Mouse (Mus musculus) heart, embryonic 11.5 days (tissue): Measurements from ENCODE around the gene 1700020A23Rik. TPM values are rescaled to one million over a fixed set of nuclear protein-coding genes. Genes with fewer than 3 reads are reported as not detected.

Experiments
- ATAC-seq: fragments of 200-750 bp; cut with Nextera tagmentation; replicated peaks from 2 replicates; pipeline ENCODE4 v1.8.0; 2017; ENCODE audit warnings: moderate library complexity; ENCODE audit not compliant: insufficient number of reproducible peaks, low FRiP score, low TSS enrichment
- H3K27ac ChIP-seq: fragments of 300-500 bp; sonication (generic); 2 replicates; pipeline ENCODE4 v1.5.1; 2014; ENCODE audit warnings: mild to moderate bottlenecking, low read depth, low read length
- H3K27me3 ChIP-seq: fragments of 300-500 bp; sonication (generic); 2 replicates; pipeline ENCODE4 v1.6.1; 2014; ENCODE audit warnings: mild to moderate bottlenecking, low read length, mixed read lengths; ENCODE audit not compliant: control insufficient read depth, insufficient read depth
- H3K36me3 ChIP-seq: fragments of 300-500 bp; sonication (generic); 2 replicates; pipeline ENCODE4 v1.6.1; 2014; ENCODE audit warnings: mild to moderate bottlenecking, low read length, moderate library complexity, mixed read lengths; ENCODE audit not compliant: control insufficient read depth, insufficient read depth
- H3K4me1 ChIP-seq: fragments of 300-500 bp; sonication (generic); 2 replicates; pipeline ENCODE4 v1.6.1; 2014; ENCODE audit warnings: low read length; ENCODE audit not compliant: control insufficient read depth, insufficient read depth
- H3K4me2 ChIP-seq: fragments of 300-500 bp; sonication (generic); 2 replicates; pipeline ENCODE4 v1.6.1; 2014; ENCODE audit warnings: mild to moderate bottlenecking, moderate library complexity
- H3K4me3 ChIP-seq: fragments of 300-500 bp; sonication (generic); 2 replicates; pipeline ENCODE4 v1.5.1; 2014; ENCODE audit warnings: low read depth, low read length
- H3K9ac ChIP-seq: fragments of 300-500 bp; sonication (generic); 2 replicates; pipeline ENCODE4 v1.6.1; 2014; ENCODE audit warnings: mild to moderate bottlenecking, low read depth, low read length, moderate library complexity
- H3K9me3 ChIP-seq: fragments of 300-500 bp; sonication (generic); replicated peaks from 2 replicates; pipeline ENCODE4 v1.6.1; 2016; ENCODE audit warnings: low read length; ENCODE audit not compliant: control insufficient read depth
- WGBS: fragments of 180-500 bp; shearing (Covaris S2); extraction: QIAGEN DNeasy Blood & Tissue Kit; methylation state at CpG from one replicate; pipeline ENCODE4 v1.1.7; 2014; ENCODE audit not compliant: insufficient replicate concordance; 5-methylcytosine and 5-hydroxymethylcytosine counted together
- polyA plus RNA-seq: library from polyadenylated mRNA; unstranded; fragments of >200 nt; fragmentation: Nextera tagmentation; extraction: Ambion mirVana; gene quantifications from 2 replicates; pipeline ENCODE4 v1.2.1, GENCODE M21; 2014

The 1700020A23Rik gene
- polyA plus RNA-seq, 1 experiment from 2014 or later, result not detected

DNA sequence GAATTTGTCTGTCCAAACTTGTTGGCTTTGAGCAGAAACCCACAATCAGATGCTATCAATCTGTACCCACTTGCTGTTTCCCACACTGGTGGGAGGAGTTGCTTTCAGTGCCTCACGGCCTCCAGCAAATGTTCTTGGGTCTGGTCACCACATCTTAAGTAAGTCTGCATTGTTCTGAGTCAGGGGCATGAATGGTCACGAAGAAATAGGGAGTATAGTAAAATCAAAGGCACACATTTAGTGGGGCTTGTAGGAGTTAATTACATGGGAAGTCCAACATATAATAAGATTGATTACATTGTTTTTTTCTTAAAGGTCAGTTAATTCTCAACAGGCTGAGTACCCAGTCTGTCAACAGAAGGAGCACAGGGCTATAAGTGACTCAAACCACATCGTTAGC, 21.9 kb upstream of the 1700020A23Rik start:
- WGBS, result 64% methylated on average over 3 of the region's 3 CpGs
- Histone ChIP-seq H3K36me3 (no peaks in the 10 kb centered on the region), H3K9me3 (no peaks in the 10 kb centered on the region), H3K9ac (no peak overlapping the region), H3K4me3 (no peak overlapping the region), H3K4me1 (no peaks in the 10 kb centered on the region), H3K27ac (no peak overlapping the region), H3K4me2 (no peak overlapping the region), H3K27me3 (no peaks in the 10 kb centered on the region)
- no peak for ATAC-seq

DNA sequence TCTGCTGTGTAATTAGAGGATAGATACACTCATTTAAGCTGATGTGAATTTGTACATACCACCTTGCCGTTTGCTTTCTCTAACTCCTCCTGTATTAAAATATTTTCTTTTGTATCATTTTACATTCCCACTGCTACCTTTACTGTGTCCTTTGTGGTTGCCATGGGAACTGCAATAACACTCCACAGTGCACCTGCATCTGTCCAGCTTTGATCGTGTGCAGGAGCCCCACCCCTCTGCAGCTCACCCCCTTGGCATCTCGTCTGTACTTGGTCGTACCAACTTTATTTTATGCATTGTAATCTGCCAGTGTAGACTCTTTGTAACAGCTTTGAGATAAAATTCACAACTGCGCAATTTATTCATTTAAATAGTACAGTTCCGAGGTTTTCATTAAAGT, 21.2 kb upstream of the 1700020A23Rik start:
- Histone ChIP-seq H3K4me2 (no peak overlapping the region), H3K36me3 (no peaks in the 10 kb centered on the region), H3K27ac (no peak overlapping the region), H3K4me3 (no peak overlapping the region), H3K4me1 (no peaks in the 10 kb centered on the region), H3K9me3 (no peaks in the 10 kb centered on the region), H3K27me3 (no peaks in the 10 kb centered on the region), H3K9ac (no peak overlapping the region)
- no peak for ATAC-seq
- 78% methylated on average over 6 of the region's 6 CpGs for WGBS

DNA sequence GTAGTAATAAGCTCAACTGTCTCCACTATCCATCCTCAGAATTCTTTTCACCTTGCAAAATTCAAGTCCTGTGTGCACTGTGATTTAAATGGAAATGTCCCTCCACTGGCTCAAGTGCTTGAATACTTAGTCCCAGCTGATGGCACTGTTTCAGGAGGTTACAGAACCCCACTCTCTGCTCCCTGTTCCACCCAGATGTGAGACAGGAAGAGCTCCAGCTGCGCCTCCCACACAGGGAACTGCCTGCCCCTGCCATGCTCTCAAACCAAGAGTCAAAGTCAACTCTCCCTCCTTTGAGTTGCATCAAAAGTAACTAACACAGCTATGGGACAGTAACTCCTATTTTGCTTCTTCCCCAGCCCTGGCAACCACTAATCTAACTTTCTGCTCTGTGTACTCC, 18.8 kb upstream of the 1700020A23Rik start:
- Histone ChIP-seq H3K27ac (no peak overlapping the region), H3K9me3 (no peaks in the 10 kb centered on the region), H3K36me3 (no peaks in the 10 kb centered on the region), H3K4me1 (no peaks in the 10 kb centered on the region), H3K4me3 (no peak overlapping the region), H3K9ac (no peak overlapping the region), H3K4me2 (no peak overlapping the region), H3K27me3 (no peaks in the 10 kb centered on the region)
- ATAC-seq, result no peak
- 67% methylated on average over 1 of the region's 1 CpGs for WGBS

DNA sequence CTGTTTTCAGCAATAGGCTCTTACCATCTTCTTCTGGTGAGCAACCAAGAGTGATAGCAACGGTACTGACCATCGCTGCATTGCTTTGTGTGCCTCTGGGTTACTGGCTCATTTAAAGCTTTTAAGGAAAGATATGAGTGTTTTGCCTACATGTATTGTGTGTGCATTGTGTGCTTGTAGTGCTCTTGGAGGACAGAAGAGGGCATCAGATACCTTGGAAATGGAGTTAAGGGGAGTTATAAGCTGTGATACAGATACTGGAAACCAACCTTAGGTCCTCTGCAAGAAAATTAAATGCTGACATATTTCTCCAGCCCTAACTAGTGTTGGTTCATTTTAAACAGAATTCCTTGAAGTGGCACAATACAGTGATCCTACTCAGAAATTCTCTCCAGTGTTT, 16.3 kb upstream of the 1700020A23Rik start:
- no peak for ATAC-seq
- WGBS, result 76% methylated on average over 2 of the region's 2 CpGs
- no peak overlapping the region for H3K27ac ChIP-seq
- H3K9ac ChIP-seq, result no peak overlapping the region
- no peaks in the 10 kb centered on the region; the same call in 1 of the 2 replicates for H3K36me3 ChIP-seq
- no peaks in the 10 kb centered on the region for H3K27me3 ChIP-seq
- no peak overlapping the region for H3K4me3 ChIP-seq
- H3K4me1 ChIP-seq, result no peaks in the 10 kb centered on the region
- H3K9me3 ChIP-seq, result no peaks in the 10 kb centered on the region
- H3K4me2 ChIP-seq, result no peak overlapping the region

DNA sequence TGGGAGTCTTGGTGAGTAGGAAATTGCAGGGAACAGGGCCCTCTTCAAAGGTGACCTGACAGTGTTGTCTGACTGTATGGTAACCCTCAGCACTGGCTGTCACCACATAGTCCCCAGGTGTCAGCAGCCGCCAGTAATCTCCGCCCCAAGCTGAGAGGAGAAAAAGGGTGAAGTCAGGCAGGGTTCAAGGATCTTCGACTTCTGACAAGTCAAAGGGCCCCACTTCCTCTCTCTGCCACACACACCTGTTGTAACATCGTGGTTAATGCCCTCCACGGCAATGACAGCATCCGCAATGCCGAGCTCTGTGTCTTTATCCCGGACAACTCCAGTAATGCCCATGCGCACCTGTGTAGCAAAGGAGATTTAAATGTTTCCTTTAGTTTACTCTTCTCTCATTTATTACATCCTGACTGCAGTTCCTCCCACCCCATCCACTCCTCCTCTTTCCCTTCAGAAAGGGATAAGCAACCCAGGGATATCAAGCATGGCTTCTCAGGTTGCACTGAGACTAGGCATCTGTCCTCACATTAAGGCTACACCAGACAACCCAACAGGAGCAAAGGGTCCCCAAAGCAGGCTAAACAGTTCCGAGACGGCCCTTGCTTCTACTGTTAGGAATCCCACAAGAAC, 13.9 kb upstream of the 1700020A23Rik start:
- Histone ChIP-seq H3K4me1 (no peaks in the 10 kb centered on the region), H3K27me3 (no peaks in the 10 kb centered on the region), H3K36me3 (no peaks in the 10 kb centered on the region; the same call in 1 of the 2 replicates), H3K27ac (no peak overlapping the region), H3K4me3 (no peak overlapping the region), H3K4me2 (no peak overlapping the region), H3K9me3 (no peaks in the 10 kb centered on the region), H3K9ac (no peak overlapping the region)
- WGBS, result 81% methylated on average over 11 of the region's 11 CpGs
- no peak for ATAC-seq

DNA sequence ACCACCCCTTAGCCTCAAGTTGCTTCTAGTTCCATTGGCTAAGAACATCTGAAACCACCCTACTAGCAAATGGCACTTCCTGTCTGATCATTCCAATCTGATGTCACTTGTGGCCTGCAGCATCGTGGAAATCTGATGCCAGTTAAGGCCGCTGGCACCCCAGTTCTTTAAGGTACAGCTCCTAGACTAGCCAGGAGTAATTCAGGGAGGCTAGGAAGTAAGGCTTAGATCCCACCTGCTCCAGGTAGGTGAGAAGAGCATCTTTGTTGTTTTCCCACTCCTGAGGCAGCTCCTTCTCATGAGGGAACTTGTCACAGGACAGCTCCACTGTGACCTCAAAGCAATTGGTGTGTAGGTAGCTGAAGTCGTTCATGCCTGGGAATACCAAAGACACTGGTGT, 12.2 kb upstream of the 1700020A23Rik start:
- no peak for ATAC-seq
- Histone ChIP-seq H3K9ac (no peak overlapping the region), H3K4me1 (peaks cover 1% of the 10 kb centered on the region; the same call in 1 of the 2 replicates), H3K4me2 (no peak overlapping the region), H3K36me3 (no peaks in the 10 kb centered on the region; the same call in 1 of the 2 replicates), H3K27me3 (no peaks in the 10 kb centered on the region), H3K4me3 (no peak overlapping the region), H3K9me3 (no peaks in the 10 kb centered on the region), H3K27ac (no peak overlapping the region)
- 78% methylated on average over 3 of the region's 3 CpGs for WGBS

DNA sequence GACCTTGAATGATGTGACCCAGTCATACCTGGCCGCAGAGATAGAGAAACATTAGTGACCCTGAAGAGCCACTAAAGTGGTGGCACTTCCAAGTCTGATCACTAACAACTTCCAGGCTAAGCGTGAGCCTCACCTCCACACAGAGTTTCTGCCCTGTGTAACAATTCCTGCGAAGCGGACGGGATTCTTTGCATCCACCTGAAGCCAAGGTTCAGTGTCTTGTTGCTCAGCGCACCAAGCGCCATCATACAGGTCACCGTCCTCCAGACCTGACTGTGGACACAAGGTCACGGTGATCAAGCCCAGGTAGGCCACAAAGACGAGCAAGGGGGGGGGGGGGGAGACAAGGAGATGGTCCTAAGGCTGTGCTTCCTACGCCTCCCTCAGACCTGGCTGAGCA, 9.4 kb upstream of the 1700020A23Rik start:
- Histone ChIP-seq H3K4me3 (no peak overlapping the region), H3K9ac (no peak overlapping the region), H3K36me3 (no peaks in the 10 kb centered on the region; the same call in 1 of the 2 replicates), H3K27me3 (peaks cover 7% of the 10 kb centered on the region; the same call in 1 of the 2 replicates), H3K9me3 (no peaks in the 10 kb centered on the region), H3K4me2 (no peak overlapping the region), H3K4me1 (peaks cover 6% of the 10 kb centered on the region; the same call in 1 of the 2 replicates), H3K27ac (no peak overlapping the region)
- 92% methylated on average over 11 of the region's 11 CpGs for WGBS
- ATAC-seq, result no peak

DNA sequence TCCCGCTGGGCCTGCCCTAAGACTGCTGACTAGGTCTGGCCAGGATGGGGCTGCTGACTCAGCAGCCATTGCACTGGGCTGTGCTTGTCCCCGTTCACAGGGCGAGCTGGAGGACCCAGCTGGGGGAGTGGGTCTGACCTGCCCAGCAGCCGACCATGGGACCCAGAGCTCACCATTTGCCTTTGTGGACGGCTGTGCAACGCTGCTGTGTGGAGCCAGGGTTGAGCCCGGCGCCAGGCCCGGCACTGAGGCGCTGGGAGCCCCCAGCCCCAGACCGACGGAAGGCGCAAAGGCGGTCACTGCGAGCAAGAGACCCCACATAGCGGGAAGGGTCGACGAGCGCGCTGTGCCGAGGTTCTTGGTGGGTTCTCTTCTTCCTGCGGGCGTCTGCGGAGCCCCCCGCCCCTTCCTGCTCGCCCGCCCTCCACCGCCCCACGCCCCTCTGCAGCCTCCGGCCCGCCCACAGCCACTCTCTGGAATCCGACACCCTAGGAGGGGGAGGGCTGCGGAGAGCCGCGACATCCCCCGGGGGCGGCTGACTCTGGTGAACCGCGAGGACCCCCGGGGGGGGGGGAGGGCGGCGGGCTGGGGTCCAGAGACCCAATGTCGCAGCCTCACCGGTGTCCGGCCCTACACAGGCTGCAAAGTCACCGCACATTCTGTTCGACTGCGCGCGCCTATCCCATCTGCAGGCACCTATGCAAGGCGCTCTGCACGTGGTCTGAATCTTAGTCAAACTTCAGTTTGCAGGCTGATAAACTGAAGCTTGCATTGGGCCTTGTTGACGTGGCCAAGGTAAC, 7.7 kb upstream of the 1700020A23Rik start, which contains the start of gene Cpxm1:
Cpxm1 (minus strand) TSS at position 389 of the 800 bp plus-strand sequence.
- H3K27ac ChIP-seq, result no peak within 1 kb of the TSS
- H3K4me3 ChIP-seq, result peak within 1 kb of the TSS; percentile 58
- H3K9me3 ChIP-seq, result no peaks in the 10 kb centered on the region
- H3K4me2 ChIP-seq, result peak within 1 kb of the TSS; percentile 91
- peaks cover 7% of the 10 kb centered on the region; the same call in 1 of the 2 replicates for H3K27me3 ChIP-seq
- H3K36me3 ChIP-seq, result no peaks in the 10 kb centered on the region; the same call in 1 of the 2 replicates
- peak within 1 kb of the TSS; percentile 77 for H3K9ac ChIP-seq
- H3K4me1 ChIP-seq, result peaks cover 6% of the 10 kb centered on the region; the same call in 1 of the 2 replicates
- WGBS, result under 1% methylated on average over 45 of the region's 53 CpGs
- ATAC-seq, result peak; percentile 63
